Mouse (Mus musculus) testis, postnatal 10 days (tissue): Measurements from ENCODE around the gene Fbxo11.
"Not testable (repeated sequence)": the region's sequence is repeated elsewhere in the genome, so short reads cannot be mapped to it uniquely, and the experiment has no call there.

Source experiments
- DNase-seq: peaks from one replicate; pipeline ENCODE4 v3.0.0; 2021; ENCODE audit warnings: low spot score

Gene Fbxo11

DNA sequence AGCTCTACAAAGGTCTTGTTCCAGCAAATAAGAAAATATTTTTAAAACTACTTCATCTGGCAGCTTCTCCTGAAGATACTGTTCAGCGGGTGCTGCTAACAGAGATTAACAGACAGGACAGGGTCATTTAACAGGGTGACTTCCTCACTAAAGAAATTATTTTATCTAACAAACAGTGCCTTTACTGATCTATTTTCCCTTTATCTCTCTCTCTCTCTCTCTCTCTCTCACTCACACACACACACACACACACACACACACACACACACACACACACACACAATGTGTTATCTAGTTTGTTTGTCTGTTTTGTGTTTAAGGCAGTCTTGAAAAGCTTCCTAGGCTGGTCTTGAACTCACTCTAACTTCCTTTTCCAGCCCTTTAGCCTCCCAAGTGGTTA, 50.6 kb downstream of the Fbxo11 start:
- DNase-seq: no peak

DNA sequence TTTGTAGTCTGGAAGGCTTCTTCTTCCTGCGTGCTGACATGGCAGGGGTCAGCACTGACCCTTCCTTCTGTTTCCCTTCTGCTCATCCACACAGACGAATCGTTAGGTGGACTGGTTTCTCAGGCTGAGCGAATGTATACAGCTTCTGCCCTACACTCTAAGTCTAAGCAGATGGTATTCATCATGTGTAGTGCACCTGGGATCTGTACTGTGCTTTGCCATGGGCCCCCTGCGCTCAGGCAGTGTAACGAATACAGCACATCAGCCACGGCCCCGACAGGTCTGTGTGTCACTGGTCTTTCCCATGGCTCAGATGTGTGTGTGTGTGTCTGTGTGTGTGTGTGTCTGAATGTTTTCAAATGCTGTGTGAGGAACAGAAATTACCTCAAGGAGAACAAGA, 58.1 kb downstream of the Fbxo11 start:
- no peak for DNase-seq

DNA sequence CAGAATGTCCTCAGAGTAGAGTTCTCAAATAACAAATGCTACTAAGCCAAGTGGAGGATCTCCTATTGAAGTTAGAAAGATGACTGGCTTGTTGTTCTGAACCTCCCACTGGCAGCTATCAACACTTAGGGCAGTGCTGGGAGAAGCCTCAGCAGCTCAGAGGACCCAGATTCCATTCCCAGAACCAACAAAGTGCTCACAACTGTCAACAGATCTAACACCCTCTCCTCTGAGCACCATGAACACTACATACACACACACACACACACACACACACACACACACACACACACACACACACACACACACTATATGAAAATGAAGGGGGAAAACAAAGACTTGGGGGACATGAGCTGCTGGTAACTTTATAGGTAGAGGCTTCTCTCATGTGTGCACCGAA, 60.2 kb downstream of the Fbxo11 start:
- DNase-seq: no peak

DNA sequence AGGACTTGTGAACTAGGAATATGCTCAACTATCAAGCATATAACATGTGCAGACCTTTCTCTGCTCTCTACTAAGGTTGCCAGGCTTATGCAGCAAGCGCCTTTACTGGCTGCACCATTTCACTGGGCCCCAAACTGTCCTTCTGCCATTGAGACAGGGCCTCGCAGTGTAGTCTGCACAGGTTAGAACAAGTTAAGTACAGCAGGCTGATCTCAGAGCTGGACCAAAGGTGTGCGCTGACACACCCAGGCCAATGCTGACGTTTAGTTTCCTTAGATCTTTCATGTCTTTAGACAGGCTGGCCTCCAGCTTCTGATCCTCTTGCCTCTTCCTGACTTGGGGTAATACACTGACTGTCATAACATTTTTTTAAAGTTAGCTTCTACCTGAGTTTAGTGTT, 67.3 kb downstream of the Fbxo11 start:
- no peak for DNase-seq

DNA sequence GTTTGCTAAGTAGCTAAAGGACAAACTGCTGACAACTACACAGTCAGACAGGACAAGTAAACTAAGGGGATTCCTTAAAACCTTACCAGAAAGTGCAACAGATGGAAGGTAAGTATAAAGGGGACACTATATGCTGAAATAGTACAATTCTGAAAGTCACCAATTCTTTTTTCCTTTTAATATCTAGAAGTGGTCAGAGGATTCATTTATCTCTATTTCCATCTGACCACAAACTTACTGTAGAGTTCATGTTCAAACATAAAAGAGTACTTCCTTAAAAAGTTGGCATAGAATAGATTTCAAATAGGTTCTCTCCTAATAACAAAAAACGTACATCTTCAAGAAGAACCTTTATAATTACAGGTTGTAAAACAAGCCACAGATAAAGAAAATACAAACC, 71.8 kb downstream of the Fbxo11 start:
- DNase-seq: no peak

DNA sequence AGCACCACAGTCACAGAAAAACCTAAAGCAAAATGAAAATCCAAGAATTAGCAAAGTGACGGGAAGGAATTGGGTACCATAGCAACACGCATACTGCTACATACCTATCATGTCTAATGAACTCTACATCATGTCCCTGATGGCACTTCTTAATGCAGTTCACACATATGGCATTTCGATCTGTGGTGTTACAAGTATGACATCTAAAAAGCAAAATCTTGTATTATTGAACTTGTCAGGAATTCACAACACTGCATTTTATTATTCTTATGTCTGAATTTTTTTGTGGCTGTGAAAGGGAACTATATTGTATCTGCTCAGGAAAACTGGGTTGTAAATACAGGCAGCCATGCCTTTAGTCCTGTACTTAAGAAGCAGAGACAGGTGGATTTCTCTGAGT, 72.9 kb downstream of the Fbxo11 start:
- no peak for DNase-seq

DNA sequence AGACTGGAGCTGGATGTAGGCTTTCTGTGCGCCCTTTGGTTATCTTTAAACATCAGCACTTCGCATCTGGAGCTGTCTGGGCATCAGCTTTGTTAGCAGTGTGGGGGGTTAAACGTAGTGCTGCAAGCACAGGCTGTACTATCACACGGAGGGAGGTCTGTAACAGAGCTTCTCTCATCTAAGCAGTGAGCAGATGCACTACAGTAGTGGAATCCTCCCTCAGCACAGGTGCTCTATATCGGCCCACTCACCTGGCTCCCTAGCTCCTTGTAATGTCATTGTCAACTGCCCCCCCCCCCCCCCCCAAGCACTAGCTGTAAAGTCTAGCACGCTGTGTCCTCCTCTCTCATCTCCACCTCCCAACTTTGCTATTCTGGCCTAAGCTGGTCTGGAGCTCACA, 77.6 kb downstream of the Fbxo11 start:
- no peak for DNase-seq

DNA sequence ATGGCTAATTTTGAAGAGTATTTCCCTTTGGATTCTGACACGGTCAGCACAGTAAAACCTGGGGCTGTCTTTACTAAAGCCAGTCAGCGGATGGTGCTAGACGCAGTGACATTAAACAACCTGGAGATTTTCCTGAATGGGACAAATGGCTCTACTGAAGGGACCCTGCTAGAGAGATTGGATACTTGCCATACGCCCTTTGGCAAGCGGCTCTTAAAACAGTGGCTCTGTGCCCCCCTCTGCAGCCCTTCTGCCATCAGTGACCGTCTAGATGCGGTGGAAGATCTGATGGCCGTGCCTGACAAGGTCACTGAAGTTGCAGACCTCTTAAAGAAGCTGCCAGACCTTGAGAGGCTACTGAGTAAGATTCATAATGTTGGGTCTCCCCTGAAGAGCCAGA, 79.2 kb downstream of the Fbxo11 start:
- DNase-seq: no peak

DNA sequence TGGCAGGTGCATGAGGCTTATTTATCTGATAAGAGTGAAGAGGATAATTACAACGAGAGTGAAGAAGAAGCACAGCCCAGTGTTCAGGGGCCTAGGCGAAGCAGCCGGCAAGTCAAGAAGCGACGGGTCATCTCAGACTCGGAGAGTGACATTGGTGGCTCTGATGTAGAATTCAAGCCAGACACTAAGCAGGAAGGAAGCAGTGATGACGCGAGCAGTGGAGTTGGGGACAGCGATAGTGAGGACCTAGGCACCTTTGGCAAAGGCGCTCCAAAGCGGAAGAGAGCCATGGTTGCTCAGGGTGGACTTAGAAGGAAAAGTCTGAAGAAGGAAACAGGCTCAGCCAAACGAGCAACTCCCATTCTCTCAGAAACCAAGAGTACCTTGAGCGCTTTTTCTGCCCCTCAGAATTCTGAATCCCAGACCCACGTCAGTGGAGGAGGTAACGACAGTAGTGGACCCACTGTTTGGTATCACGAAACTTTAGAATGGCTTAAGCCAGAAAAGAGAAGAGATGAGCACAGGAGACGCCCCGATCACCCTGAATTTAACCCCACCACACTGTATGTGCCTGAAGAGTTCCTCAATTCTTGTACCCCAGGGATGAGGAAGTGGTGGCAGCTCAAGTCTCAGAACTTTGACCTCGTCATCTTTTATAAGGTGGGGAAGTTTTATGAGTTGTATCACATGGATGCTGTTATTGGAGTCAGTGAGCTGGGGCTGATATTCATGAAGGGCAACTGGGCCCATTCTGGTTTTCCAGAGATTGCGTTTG, 80.5 kb downstream of the Fbxo11 start:
- DNase-seq: no peak

DNA sequence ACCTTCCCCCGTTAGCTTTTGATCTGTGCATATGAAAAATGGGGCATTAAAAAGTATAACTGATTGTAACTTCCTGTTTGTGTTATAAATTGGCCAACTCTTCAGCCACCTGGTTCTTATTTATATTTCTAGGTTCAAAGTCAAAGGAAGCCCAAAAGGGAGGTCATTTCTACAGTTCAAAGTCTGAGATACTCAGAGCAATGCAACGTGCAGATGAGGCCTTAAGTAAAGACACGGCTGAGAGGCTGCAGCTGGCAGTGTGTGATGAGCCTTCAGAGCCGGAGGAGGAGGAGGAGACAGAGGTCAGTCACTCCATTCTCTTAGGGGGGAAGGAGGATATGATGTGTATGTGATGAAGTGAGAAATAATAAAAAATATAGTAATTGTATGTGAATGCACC, 81.8 kb downstream of the Fbxo11 start:
- DNase-seq: no peak

DNA sequence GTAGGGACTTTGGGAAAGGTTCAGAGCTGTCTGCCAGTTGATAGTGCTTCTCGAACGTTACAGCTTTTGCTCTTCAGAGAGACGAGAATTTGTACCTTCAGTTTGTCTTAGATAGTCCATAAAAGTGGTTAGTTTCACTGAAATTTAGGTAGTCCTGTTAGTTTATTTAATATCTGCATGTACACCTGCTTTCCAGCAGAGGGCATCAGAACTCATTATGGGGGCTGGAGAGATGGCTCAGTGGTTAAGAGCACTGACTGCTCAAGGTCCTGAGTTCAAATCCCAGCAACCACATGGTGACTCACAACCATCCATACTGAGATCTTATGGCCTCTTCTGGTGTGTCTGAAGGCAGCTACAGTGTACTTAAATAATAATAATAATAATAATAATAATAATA, 83.0 kb downstream of the Fbxo11 start:
- no peak for DNase-seq

DNA sequence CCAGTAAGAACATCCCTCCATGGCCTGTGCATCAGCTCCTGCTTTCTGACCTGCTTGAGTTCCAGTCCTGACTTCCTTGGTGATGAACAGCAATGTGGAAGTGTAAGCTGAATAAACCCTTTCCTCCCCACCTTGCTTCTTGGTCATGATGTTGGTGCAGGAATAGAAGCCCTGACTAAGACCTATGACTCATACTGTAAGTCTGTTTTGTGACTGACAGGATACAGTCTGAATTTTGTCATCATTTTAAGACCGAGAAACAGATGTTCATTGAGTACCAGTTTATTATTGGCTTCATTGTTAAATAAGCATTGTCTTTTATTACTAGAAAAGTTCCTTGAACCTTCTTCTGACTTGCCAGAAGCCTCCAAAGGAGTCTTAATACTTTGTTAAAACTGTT, 85.4 kb downstream of the Fbxo11 start:
- DNase-seq: not testable (repeated sequence)

DNA sequence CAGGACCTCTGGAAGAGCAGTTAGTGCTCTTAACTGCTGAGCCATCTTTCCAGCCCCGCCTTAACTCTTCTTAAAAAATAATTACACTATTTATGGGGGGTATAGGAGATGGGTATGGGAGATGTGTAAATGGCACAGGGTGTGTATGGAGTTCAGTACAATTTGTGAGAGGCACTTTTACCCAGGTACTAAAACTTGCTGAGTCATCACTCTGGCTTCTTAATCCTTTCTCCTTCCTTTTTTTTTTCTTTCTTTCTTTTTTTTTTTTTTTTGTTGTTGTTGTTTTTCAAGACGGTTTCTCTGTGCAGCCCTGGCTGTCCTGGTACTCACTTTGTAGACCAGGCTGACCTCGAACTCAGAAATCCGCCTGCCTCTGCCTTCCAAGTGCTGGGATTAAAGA, 88.2 kb downstream of the Fbxo11 start:
- not testable (repeated sequence) for DNase-seq

DNA sequence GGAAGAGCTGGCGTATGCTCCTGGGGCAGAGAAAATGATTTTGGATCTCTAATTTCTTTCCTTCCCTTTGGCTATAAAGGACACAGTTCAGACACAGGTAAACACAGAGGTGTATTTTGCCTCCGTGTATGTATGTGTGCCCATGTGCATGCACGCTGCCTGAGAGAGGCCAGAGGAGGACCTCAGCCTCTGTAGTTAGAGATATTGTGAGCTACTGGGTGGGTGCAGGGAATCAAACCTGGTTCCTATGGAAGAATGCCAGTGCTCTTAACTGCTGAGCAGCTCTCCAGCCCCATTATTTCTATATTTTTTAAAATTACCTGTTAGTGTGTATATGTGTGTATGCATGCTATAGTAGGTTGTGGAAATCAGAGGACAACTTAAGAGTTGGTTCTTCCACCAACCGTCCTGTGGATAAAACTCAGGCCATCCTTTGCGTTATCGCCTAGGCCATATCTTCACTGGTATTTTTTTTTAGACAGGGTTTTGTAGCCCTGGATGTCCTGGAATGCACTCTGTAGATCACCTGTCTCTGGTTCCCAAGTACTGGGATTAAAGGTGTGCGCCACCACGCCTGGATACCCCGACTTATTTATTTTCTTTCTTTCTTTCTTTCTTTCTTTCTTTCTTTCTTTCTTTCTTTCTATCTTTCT, 88.8 kb downstream of the Fbxo11 start:
- no peak for DNase-seq

DNA sequence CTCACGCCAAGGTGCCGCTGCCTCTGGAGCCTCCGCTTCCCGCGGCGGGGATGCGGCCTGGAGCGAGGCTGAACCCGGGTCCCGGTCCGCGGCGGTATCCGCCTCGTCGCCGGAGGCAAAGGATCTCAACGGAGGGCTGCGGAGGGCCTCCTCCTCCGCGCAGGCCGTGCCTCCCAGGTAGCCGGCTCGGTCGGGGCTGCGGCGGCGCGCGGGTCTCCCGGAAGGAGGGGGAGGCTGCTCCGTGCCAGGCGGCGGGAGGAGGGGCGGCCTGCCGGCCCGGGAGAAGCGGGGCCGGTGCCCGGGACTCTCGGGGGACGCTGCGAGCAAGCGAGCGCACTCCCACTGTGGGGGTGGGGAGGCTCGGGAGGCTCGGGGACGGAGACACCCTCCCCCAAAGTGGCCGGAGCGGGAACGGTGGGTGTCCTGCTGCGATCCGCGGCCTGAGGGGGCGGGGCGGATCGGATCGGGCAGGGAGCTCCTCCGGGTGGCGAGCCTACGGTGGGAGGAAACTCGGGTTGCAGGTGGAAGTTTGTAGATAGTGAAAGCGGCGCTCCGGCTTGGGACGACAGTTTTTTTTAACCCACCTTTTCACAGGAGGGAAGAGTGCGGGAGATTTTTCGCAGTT, 89.8 kb downstream of the Fbxo11 start:
- DNase-seq: peak; percentile 85

DNA sequence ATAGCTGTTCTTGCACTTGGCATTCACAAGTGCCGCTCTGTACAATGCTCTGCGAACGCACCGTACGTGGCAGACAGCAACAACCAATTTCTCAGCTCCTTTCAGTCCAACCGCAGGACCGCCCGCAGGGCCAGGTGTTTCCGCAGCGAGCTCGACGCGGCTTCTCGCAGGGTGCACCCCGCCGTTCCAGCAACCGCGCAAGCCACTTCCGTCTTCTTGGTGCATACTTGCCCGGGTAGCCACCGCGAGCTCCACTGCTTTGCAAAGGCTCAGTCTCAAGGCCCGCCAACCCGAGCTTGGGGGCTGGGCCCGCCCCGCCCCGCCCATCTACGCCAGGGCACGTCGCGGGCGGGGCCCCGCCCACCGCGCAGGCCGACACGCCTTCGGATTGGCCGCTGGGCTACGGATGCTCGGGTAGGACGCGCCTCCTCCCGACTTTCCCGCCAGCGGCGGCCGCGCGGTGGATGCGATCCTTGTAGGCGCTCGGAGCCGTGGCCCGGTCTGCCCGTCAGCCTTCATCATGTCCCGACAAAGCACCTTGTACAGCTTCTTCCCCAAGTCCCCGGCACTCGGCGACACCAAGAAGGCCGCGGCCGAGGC, 90.4 kb downstream of the Fbxo11 start, which contains the start of gene Msh6:
TSS of gene Msh6 (plus strand) at position 434 of the 600 bp plus-strand sequence.
- peak; percentile 88 for DNase-seq

DNA sequence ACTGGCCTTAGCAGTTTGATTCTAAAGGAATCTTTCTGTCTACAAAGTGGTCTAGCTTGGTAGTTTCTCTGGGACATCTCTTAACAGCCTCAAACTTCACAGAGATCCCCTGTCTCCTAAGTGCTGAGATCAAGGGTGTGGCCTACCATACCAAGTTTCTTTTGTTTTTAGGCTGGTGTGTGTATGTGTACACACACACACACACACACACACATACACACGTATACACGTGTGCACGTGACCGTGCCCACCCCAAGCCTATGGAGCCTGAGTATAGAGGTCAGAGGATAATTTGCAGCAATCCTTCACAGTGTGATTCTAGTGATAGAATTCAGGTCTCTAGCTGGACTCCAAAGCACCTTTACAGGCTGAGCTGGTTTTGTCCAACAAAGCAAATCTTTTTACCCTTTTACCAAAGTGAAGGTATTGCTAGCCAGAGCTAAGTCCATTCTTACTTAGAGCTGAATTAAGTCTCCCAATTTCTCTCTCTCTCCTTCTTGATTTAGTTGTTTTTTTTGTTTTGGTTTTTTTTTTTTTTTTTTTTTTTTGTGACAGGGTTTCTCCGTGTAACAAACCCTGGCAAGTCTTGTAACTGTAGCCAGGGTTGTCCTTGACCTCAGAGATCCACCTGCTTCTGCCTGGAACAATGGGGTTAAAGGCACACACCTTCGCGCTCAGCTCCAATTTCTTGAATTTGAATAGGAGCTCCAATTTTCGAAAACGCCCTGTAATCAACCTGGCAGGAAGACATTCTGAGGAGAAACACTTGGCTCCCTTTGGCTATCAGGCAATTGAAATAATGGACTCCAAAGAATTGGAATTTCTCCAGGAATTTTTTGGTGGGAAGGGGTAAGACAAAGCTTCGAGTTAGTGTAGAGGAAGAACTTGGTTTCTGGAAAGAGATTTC, 91.6 kb downstream of the Fbxo11 start:
- no peak for DNase-seq

DNA sequence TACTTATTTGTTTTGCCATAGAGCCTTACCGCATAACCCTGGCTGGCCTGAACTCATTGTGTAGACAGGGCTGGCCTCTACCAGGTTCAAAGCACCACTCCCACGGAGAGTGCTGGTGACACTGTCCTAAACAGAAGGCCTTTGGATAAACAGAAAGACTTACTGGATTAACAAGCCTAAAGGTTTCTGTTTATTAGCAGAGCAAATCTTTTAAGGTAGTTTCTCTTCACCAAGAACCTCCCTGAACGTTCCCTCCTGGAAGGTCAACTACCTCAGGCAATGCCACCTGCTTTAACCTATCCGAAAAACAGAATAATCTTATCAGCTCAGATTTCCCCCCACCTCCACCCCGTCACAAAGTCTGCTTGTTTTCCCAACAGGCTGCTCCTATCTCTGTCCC, 92.2 kb downstream of the Fbxo11 start:
- no peak for DNase-seq

DNA sequence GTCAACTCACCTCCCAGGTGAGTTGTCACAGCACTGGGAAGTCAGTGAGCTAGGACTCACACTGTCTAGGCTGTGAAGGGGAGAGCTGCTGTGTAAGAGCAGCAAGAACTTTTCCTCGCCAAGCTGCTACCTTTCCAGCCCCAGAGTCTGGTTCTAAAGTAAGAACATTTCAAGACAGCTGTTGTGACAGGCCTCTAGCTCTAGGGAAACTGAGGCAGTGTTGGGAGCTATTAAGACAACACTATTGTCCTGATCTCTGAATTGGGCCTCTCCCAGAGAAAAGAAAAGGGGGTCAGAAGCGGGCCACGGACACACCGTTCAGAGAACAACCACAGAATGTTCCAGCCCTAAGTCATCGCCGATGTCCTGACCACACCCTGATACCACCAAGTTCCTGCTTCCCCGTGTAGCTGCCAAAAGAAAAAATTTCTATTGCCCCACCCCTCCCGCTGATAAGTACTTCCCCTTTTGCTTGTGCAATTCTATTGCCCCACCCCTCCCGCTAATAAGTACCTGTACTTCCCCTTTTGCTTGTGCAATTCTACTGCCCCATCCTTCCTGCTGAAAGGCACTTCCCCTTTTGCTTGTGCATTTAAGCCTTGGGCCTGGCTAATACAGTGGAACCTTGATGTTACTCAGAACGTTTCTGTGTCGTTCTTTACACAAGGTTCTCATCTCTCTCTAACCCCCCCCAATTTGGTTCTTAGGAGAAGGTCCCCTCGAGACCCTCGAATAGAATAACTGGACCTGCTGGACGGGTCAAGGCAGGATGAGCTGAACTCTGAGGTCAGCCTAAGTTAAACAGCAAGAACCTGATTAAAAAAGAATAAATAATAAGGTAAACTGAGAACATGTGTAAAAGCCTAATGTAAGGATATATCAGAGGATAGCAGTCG, 93.1 kb downstream of the Fbxo11 start:
- DNase-seq: not testable (repeated sequence)

DNA sequence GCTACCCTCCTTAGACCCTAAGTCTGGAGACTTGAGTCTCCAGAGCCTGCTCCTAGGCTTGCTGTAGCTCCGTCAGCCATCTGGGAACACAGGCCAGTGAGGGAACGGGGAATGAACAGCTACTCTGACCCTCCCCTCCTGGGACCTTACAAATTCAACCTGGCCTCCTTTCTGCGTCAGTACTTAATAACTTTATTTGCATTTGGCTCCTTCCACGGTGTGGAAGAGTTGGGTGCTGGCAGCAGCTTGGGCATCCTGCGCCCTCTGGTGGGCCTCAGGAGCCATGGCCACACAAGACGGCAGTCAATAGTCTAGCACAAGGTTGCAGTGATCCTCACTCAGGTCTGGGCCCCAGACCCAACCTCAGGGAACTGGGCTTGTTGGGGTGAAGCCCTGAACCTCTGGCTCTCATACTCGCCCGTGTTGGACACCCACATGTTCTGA, 96.6 kb downstream of the Fbxo11 start:
- DNase-seq: not testable (repeated sequence)
